Mouse (Mus musculus) brown adipose tissue, adult 24 weeks (tissue): ENCODE measurements around the gene Gm45808. TPM values are rescaled to one million over a fixed set of nuclear protein-coding genes. Genes with fewer than 3 reads are reported as not detected.

Source experiments
- H3K27ac ChIP-seq: fragments of 200-500 bp; replicated peaks from 2 replicates; pipeline ENCODE4 v1.5.1; 2012; ENCODE audit warnings: low read depth, mild to moderate bottlenecking, low read length
- H3K4me1 ChIP-seq: fragments of 200-500 bp; 2 replicates; pipeline ENCODE4 v1.6.1; 2012; ENCODE audit warnings: low read length, mixed read lengths; ENCODE audit not compliant: control insufficient read depth, insufficient read depth, insufficient read length
- H3K4me3 ChIP-seq: fragments of 200-500 bp; 2 replicates; pipeline ENCODE4 v1.5.1; 2012; ENCODE audit warnings: low read depth, mild to moderate bottlenecking, low read length, moderate library complexity; ENCODE audit not compliant: insufficient read depth
- polyA plus RNA-seq: library from polyadenylated mRNA; stranded (reverse); fragments of >200 nt; gene quantifications from 2 replicates; pipeline ENCODE4 v1.2.4, GENCODE M21; 2012; ENCODE audit not compliant: missing spikeins, insufficient read depth, insufficient read length

The Gm45808 gene
- polyA plus RNA-seq, 1 experiment: not detected

DNA sequence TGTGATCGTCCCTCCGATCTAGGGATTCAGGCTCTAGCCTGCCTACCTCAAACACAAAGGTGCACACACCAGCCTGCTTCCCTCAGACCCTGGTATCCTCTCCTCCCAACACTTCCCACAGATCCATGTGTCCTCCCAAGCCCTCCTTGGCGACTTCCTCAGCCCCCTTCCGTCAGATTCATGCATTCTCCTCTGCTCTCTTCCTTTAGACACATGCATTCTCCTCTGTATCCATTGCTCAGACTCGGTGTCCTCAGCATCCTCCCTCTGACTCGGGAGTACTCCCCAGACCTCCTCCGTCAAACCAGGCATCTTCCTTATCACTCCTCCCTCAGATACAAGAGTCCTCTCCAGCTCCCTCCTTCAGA, 52.8 kb downstream of the Gm45808 start:
- H3K4me3 ChIP-seq: peak overlapping the region; percentile 78
- H3K4me1 ChIP-seq: peaks cover 14% of the 10 kb centered on the region
- H3K27ac ChIP-seq: peak overlapping the region; percentile 42

DNA sequence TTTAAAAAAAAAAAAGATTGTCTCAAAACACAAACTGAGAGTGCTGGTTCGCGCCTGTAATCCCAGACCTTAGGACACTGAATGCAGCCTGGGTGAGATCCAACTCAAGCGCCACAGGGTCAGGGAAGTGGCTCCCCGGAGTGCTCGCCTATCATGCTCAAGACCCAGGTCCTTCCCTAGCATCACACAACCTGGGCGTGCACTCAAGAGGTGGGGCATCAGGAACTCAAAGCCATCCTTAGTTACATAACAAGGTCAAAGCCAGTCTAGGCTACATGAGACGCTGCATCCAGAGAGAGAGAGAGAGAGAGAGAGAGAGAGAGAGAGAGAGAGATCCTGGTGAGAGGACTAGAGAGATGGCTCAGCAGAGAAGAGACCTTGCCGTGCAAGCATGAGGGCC, 60.1 kb downstream of the Gm45808 start:
- Histone ChIP-seq H3K4me3 (no peak overlapping the region), H3K27ac (no peak overlapping the region), H3K4me1 (no peaks in the 10 kb centered on the region)

DNA sequence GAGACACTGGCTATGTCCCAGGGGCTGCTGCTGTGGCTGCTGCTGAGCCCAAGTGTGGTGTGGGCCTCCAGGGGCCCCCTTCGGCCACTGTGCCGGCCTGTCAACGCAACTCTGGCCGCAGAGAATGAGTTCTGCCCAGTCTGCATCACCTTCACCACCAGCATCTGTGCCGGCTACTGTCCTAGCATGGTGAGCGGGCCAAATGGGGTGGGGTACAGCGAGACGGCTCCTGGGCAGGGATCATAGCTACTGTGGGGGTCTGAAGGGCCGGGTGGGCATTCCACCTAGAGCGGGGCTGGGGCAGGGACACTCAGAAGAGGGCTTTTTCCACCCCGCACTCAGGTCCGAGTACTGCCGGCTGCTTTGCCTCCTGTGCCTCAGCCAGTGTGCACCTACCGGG, 65.4 kb downstream of the Gm45808 start:
- H3K4me1 ChIP-seq: no peaks in the 10 kb centered on the region
- H3K4me3 ChIP-seq: no peak overlapping the region
- H3K27ac ChIP-seq: no peak overlapping the region

DNA sequence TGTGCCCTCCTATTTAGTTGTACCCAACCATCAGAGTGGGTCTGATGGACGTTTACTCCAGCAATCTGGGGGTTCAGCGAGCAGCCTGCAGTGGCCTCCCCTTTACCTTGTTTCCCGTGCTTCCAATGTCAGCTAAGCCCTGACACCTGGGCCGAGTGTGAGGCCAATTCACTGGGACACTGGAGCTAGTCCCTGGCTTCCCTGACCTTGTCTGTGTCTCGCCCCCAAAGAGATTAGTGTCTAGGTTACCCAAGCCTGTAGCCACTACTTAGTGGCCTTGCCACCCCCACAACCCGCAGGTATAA, 66.0 kb downstream of the Gm45808 start, which contains the start of gene Lhb:
Gene Lhb, plus strand, starts transcription at position 206 of the 305 bp plus-strand sequence.
- no peaks in the 10 kb centered on the region for H3K4me1 ChIP-seq
- no peak within 1 kb of the TSS for H3K27ac ChIP-seq

DNA sequence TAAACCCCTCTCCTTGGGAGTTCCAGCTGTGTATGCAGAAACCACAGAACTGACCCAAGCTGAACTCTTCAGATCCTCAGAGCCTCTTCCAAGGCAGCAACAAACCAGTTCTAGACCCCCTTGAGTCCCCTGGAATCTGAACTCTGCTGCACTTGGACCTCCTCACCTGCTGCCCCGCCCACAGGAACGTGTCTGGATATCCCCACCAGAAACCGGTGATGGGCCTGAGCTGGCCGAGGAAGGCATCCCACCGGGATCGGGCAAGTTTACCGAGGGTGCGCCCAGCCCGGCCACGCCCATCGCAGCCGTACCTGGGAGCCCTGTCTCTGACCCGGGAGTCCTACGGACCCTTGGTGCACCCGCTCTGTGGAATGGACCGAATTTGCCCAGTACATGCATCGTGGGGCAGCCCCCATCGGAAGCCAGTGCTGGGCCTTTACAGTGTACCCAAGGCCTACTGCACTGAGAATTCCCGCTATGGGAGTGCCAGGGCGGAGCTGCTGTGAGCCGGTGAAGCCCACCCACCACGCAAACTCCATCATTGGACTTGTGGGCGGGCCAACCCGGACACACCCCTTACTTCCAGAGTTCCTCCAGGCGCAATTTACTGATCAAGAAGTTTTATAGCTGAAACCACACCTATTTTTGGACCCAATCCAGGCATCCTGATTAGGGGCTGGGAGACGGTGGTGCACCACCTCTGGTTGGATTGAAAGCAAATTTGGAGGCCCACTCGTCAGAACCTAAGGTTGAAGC, 66.6 kb downstream of the Gm45808 start:
- H3K4me1 ChIP-seq: no peaks in the 10 kb centered on the region
- no peak overlapping the region for H3K4me3 ChIP-seq

More for the DNA sequence above, 66.0 kb downstream of the Gm45808 start, which contains the start of gene Lhb:
- H3K4me3 ChIP-seq: no peak within 1 kb of the TSS

DNA sequence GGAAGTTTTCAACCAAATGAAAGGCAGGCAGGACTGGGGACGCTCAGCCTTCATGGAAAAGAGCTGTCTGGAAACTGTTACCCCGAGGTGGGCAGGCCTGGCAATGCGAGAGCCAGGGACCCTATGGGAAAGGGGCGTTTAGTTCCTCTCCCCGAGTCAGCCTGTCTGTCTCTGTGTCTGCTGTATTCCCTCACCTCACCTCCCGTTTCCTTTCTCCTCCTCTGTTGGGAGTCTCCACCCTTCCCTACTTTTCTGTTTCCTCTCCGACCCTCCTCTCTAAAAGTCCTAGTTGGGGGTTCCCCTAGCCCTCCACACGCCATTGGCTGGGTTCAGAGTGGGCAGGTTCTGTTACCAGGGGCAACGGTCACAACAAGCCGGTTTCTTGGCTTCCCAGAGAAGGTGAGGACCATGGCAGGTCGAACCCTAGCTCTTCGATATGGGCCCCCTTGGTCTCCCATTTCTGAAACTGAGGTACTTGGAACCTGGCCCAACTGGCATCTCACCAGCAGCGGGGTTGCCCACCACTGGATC, 68.6 kb downstream of the Gm45808 start:
- Histone ChIP-seq H3K4me3 (no peak overlapping the region), H3K27ac (no peak overlapping the region), H3K4me1 (peaks cover 3% of the 10 kb centered on the region; the same call in 1 of the 2 replicates)

More for the DNA sequence above, 66.6 kb downstream of the Gm45808 start:
- no peak overlapping the region for H3K27ac ChIP-seq

Other genes with a start within 250 kb of the Gm45808 start
- gene Cd37, start 247.7 kb downstream of the Gm45808 start, polyA plus RNA-seq: 4.1 and 4.5 TPM in 2 replicates
- not detected in 2 replicates for gene Slc6a16, start 245.7 kb downstream of the Gm45808 start, polyA plus RNA-seq
- gene Slc6a21, start 209.3 kb downstream of the Gm45808 start, polyA plus RNA-seq: not detected in 2 replicates
- gene Trpm4, start 153.0 kb downstream of the Gm45808 start, polyA plus RNA-seq: 4.0 and 5.0 TPM in 2 replicates
- gene Hrc, start 151.5 kb downstream of the Gm45808 start, polyA plus RNA-seq: 8.1 and 16.2 TPM in 2 replicates
- not detected in 2 replicates for gene Ppfia3, start 119.8 kb downstream of the Gm45808 start, polyA plus RNA-seq
- not detected in 2 replicates for gene Lin7b, start 116.2 kb downstream of the Gm45808 start, polyA plus RNA-seq
- gene Snrnp70, start 91.1 kb downstream of the Gm45808 start, polyA plus RNA-seq: 69.0 and 82.7 TPM in 2 replicates
- 1.0 TPM in 1 of 2 replicates, not detected in the other for gene Kcna7, start 81.2 kb downstream of the Gm45808 start, polyA plus RNA-seq
- gene Ntf5, start 73.1 kb downstream of the Gm45808 start, polyA plus RNA-seq: not detected in 2 replicates
- not detected in 2 replicates for gene Lhb, start 66.0 kb downstream of the Gm45808 start, polyA plus RNA-seq
- gene Gys1, start 52.0 kb downstream of the Gm45808 start, polyA plus RNA-seq: 90.6 and 112 TPM in 2 replicates
- 75.4 and 79.6 TPM in 2 replicates for gene Ruvbl2, start 48.7 kb downstream of the Gm45808 start, polyA plus RNA-seq
- gene Ftl1, start 26.9 kb downstream of the Gm45808 start, polyA plus RNA-seq: 1,179 and 1,214 TPM in 2 replicates
- gene Bax, start 19.9 kb downstream of the Gm45808 start, polyA plus RNA-seq: 20.1 and 26.9 TPM in 2 replicates
- not detected in 2 replicates for gene Tulp2, start 4.9 kb downstream of the Gm45808 start, polyA plus RNA-seq
- 145 and 190 TPM in 2 replicates for gene Dhdh, start 2.0 kb upstream of the Gm45808 start, polyA plus RNA-seq
- 78.6 and 108 TPM in 2 replicates for gene Nucb1, start 23.6 kb upstream of the Gm45808 start, polyA plus RNA-seq
- 12.6 and 24.6 TPM in 2 replicates for gene Ppp1r15a, start 39.5 kb upstream of the Gm45808 start, polyA plus RNA-seq
- 1.9 and 3.3 TPM in 2 replicates for gene Plekha4, start 39.5 kb upstream of the Gm45808 start, polyA plus RNA-seq
- not detected in 2 replicates for gene Hsd17b14, start 68.1 kb upstream of the Gm45808 start, polyA plus RNA-seq
- gene Bcat2, start 83.3 kb upstream of the Gm45808 start, polyA plus RNA-seq: 82.0 and 135 TPM in 2 replicates
- 2.0 TPM in 1 of 2 replicates, not detected in the other for gene Fgf21, start 128.7 kb upstream of the Gm45808 start, polyA plus RNA-seq
- not detected in 2 replicates for gene Fut1, start 130.5 kb upstream of the Gm45808 start, polyA plus RNA-seq
- gene Izumo1, start 135.0 kb upstream of the Gm45808 start, polyA plus RNA-seq: 0.63 TPM in 1 of 2 replicates, not detected in the other
- gene Rasip1, start 140.7 kb upstream of the Gm45808 start, polyA plus RNA-seq: 4.3 and 9.3 TPM in 2 replicates
- gene Mamstr, start 153.2 kb upstream of the Gm45808 start, polyA plus RNA-seq: 1.5 TPM in 1 of 2 replicates, not detected in the other
- gene Fut2, start 179.6 kb upstream of the Gm45808 start, polyA plus RNA-seq: not detected in 2 replicates
- not detected in 2 replicates for gene Ntn5, start 197.2 kb upstream of the Gm45808 start, polyA plus RNA-seq
- gene Sec1, start 207.6 kb upstream of the Gm45808 start, polyA plus RNA-seq: not detected in 2 replicates
- gene Car11, start 213.0 kb upstream of the Gm45808 start, polyA plus RNA-seq: 12.1 and 17.1 TPM in 2 replicates
- gene Dbp, start 218.3 kb upstream of the Gm45808 start, polyA plus RNA-seq: 23.3 and 31.5 TPM in 2 replicates
- gene Rpl18, start 228.6 kb upstream of the Gm45808 start, polyA plus RNA-seq: 445 and 504 TPM in 2 replicates
- gene Sphk2, start 231.2 kb upstream of the Gm45808 start, polyA plus RNA-seq: 9.2 and 9.9 TPM in 2 replicates
- gene Fam83e, start 234.4 kb upstream of the Gm45808 start, polyA plus RNA-seq: not detected in 2 replicates
- not detected in 2 replicates for gene Spaca4, start 239.0 kb upstream of the Gm45808 start, polyA plus RNA-seq